Mouse (Mus musculus) G1E (cell line): ENCODE results near the gene Erp27. TPM values are rescaled to one million over a fixed set of nuclear protein-coding genes. Genes with fewer than 3 reads are reported as not detected.

Experiments used
- ATAC-seq: 2 replicates; pipeline ENCODE4 v1.8.0; 2016; ENCODE audit warnings: mild to moderate bottlenecking; ENCODE audit not compliant: insufficient number of reproducible peaks, poor library complexity, low FRiP score, severe bottlenecking; ENCODE audit errors: extremely low read depth
- DNase-seq: peaks from one replicate; pipeline ENCODE4 v3.0.0; 2012; ENCODE audit warnings: low spot score
- H3K27me3 ChIP-seq: 2 replicates; pipeline ENCODE4 v1.6.1; 2012; ENCODE audit warnings: mild to moderate bottlenecking, low read length, inconsistent platforms; ENCODE audit not compliant: insufficient read depth
- H3K36me3 ChIP-seq: replicated peaks from 2 replicates; pipeline ENCODE3; 2012; ENCODE audit warnings: mild to moderate bottlenecking, inconsistent platforms
- H3K4me1 ChIP-seq: 2 replicates; pipeline ENCODE4 v1.6.1; 2012; ENCODE audit warnings: low read depth, low read length, inconsistent platforms, mixed read lengths; ENCODE audit not compliant: insufficient read depth
- H3K4me3 ChIP-seq: 2 replicates; pipeline ENCODE4 v1.5.1; 2012; ENCODE audit warnings: low read depth, mild to moderate bottlenecking, inconsistent platforms, low read length, moderate library complexity, mixed read lengths
- H3K9me3 ChIP-seq: replicated peaks from 2 replicates; pipeline ENCODE4 v1.6.1; 2012; ENCODE audit warnings: inconsistent platforms
- CTCF ChIP-seq: IDR thresholded peaks from 2 replicates; pipeline ENCODE4 v1.5.1; 2012; ENCODE audit warnings: low read depth, low read length, inconsistent platforms, mixed read lengths
- GATA1 ChIP-seq: IDR thresholded peaks from 2 replicates; pipeline ENCODE4 v1.6.1; 2012; ENCODE audit warnings: borderline replicate concordance, low read length, inconsistent platforms, mixed read lengths
- GATA2 ChIP-seq: IDR thresholded peaks from 2 replicates; pipeline ENCODE4 v1.6.1; 2012; ENCODE audit warnings: low read depth, low read length, inconsistent platforms, borderline replicate concordance
- POLR2AphosphoS5 ChIP-seq: IDR thresholded peaks from 2 replicates; pipeline ENCODE4 v1.6.1; 2012; ENCODE audit warnings: low read depth, low read length, inconsistent platforms; ENCODE audit not compliant: insufficient replicate concordance
- TAL1 ChIP-seq: conservative IDR thresholded peaks from 2 replicates; pipeline ENCODE4 v1.6.1; 2012; ENCODE audit warnings: low read depth, low read length, inconsistent platforms, mixed read lengths
- polyA plus RNA-seq: library from polyadenylated mRNA; stranded (reverse); fragments of >175 nt; gene quantifications from 2 replicates; pipeline ENCODE4 v1.2.3, GENCODE M21; 2012
- total RNA-seq, 2 experiments: library from RNA; stranded (forward) in 1 of 2; stranded (reverse) in 1 of 2; fragments of 200-1000 nt in 1 of 2; fragments of >200 nt in 1 of 2; fragmentation: Nextera tagmentation in 1 of 2; gene quantifications; 2 replicates each; pipeline ENCODE4 v1.2.3; 2014 to 2017

Erp27 gene
- total and polyA plus RNA-seq, 3 experiments: 0.87 TPM; not detected in 2

- no peak for TF ChIP-seq TAL1
- no peak for TF ChIP-seq POLR2AphosphoS5
- no peak for TF ChIP-seq CTCF
- no peak for TF ChIP-seq GATA1
- TF ChIP-seq GATA2: no peak
- ATAC-seq: peak; percentile 58
- Histone ChIP-seq H3K36me3 (peaks cover 23% of the 10 kb centered on the region), H3K9me3 (no peaks in the 10 kb centered on the region), H3K27me3 (no peaks in the 10 kb centered on the region), H3K4me3 (peak within 1 kb of the TSS; percentile 73), H3K4me1 (peaks cover 76% of the 10 kb centered on the region)
- DNase-seq: peak; percentile 60
These were observed 19.4 kb upstream of the Erp27 start, which contains the start of gene Arhgdib for GRCm38 (mm10) chr6:136941051-136942021. Gene Arhgdib, minus strand, starts transcription at chr6:136941899.

- Histone ChIP-seq H3K27me3 (no peaks in the 10 kb centered on the region), H3K9me3 (no peaks in the 10 kb centered on the region), H3K4me1 (peaks cover 78% of the 10 kb centered on the region), H3K36me3 (peaks cover 32% of the 10 kb centered on the region), H3K4me3 (peak overlapping the region; percentile 73)
- peak; percentile 5; the same call in 1 of the 2 replicates for ATAC-seq
- no peak for TF ChIP-seq GATA1
- no peak for TF ChIP-seq CTCF
- TF ChIP-seq GATA2: no peak
- TF ChIP-seq TAL1: no peak
- TF ChIP-seq POLR2AphosphoS5: no peak
- DNase-seq: no peak
These were observed 18.4 kb upstream of the Erp27 start for GRCm38 (mm10) chr6:136940188-136940960.

GRCm38 (mm10) chr6:136939326-136940187, 17.6 kb upstream of the Erp27 start:
- Histone ChIP-seq H3K4me3 (peak overlapping the region; percentile 73), H3K36me3 (peaks cover 40% of the 10 kb centered on the region), H3K27me3 (no peaks in the 10 kb centered on the region), H3K9me3 (no peaks in the 10 kb centered on the region), H3K4me1 (peaks cover 81% of the 10 kb centered on the region)
- ATAC-seq: peak; percentile 31
- TF ChIP-seq CTCF (no peak), TAL1 (peak; percentile 49)
- peak; percentile 35 for DNase-seq

- H3K4me3 ChIP-seq: peak overlapping the region; percentile 70
- peaks cover 79% of the 10 kb centered on the region for H3K4me1 ChIP-seq
- H3K27me3 ChIP-seq: no peaks in the 10 kb centered on the region
- DNase-seq (no peak), ATAC-seq (no peak)
- peaks cover 48% of the 10 kb centered on the region for H3K36me3 ChIP-seq
- TF ChIP-seq POLR2AphosphoS5 (no peak), TAL1 (no peak), GATA1 (no peak), CTCF (no peak), GATA2 (no peak)
- H3K9me3 ChIP-seq: no peaks in the 10 kb centered on the region
These were observed 16.5 kb upstream of the Erp27 start for GRCm38 (mm10) chr6:136938331-136939126.

- peak overlapping the region; percentile 38; the same call in 1 of the 2 replicates for H3K4me3 ChIP-seq
- TF ChIP-seq TAL1: no peak
- no peak for TF ChIP-seq GATA2
- H3K36me3 ChIP-seq: peaks cover 63% of the 10 kb centered on the region
- H3K27me3 ChIP-seq: no peaks in the 10 kb centered on the region
- ATAC-seq (no peak), DNase-seq (no peak)
- peaks cover 74% of the 10 kb centered on the region for H3K4me1 ChIP-seq
- H3K9me3 ChIP-seq: no peaks in the 10 kb centered on the region
These were observed 15.1 kb upstream of the Erp27 start for GRCm38 (mm10) chr6:136937117-136937516.
